Mouse (Mus musculus) limb, embryonic 14.5 days (tissue): ENCODE results near the gene Krt82. TPM values are rescaled to one million over a fixed set of nuclear protein-coding genes. Genes with fewer than 3 reads are reported as not detected.

ENCODE experiments used
- ATAC-seq: fragments of 200-750 bp; cut with Nextera tagmentation; 2 replicates; pipeline ENCODE4 v1.8.0; 2017; ENCODE audit warnings: low read depth, moderate number of reproducible peaks, moderate TSS enrichment; ENCODE audit not compliant: low FRiP score
- DNase-seq: peaks from one replicate; pipeline ENCODE4 v3.0.0-alpha.2; 2015; ENCODE audit warnings: low spot score
- H3K27ac ChIP-seq: fragments of 300-500 bp; sonication (generic); replicated peaks from 2 replicates; pipeline ENCODE4 v1.5.1; 2014; ENCODE audit warnings: low read depth, mild to moderate bottlenecking, low read length, moderate library complexity, mixed read lengths
- H3K27me3 ChIP-seq: fragments of 300-500 bp; sonication (generic); 2 replicates; pipeline ENCODE4 v1.6.1; 2014; ENCODE audit warnings: low read length, mixed read lengths; ENCODE audit not compliant: control insufficient read depth, insufficient read depth
- H3K36me3 ChIP-seq: fragments of 300-500 bp; sonication (generic); 2 replicates; pipeline ENCODE4 v1.6.1; 2014; ENCODE audit warnings: mild to moderate bottlenecking, low read length, moderate library complexity, mixed read lengths; ENCODE audit not compliant: control insufficient read depth, insufficient read depth
- H3K4me1 ChIP-seq: fragments of 300-500 bp; sonication (generic); 2 replicates; pipeline ENCODE4 v1.6.1; 2014; ENCODE audit warnings: antibody characterized with exemption, low read length, mixed read lengths; ENCODE audit not compliant: control insufficient read depth, insufficient read depth
- H3K4me2 ChIP-seq: fragments of 300-500 bp; sonication (generic); replicated peaks from 2 replicates; pipeline ENCODE4 v1.6.1; 2014; ENCODE audit warnings: low read depth, mild to moderate bottlenecking, low read length, moderate library complexity; ENCODE audit not compliant: severe bottlenecking
- H3K4me3 ChIP-seq: fragments of 300-500 bp; sonication (generic); replicated peaks from 2 replicates; pipeline ENCODE4 v1.5.1; 2014; ENCODE audit warnings: low read length
- H3K9ac ChIP-seq: fragments of 300-500 bp; sonication (generic); 2 replicates; pipeline ENCODE4 v1.6.1; 2014; ENCODE audit warnings: mild to moderate bottlenecking, low read depth, low read length, moderate library complexity; ENCODE audit not compliant: severe bottlenecking
- H3K9me3 ChIP-seq: fragments of 300-500 bp; sonication (generic); 2 replicates; pipeline ENCODE4 v1.6.1; 2016; ENCODE audit warnings: low read length; ENCODE audit not compliant: control insufficient read depth
- POLR2A ChIP-seq: fragments of 200-500 bp; IDR thresholded peaks from 2 replicates; pipeline ENCODE4 v1.8.0; 2012; ENCODE audit warnings: inconsistent platforms, mild to moderate bottlenecking, moderate library complexity, borderline replicate concordance; ENCODE audit not compliant: insufficient read depth, insufficient read length; ENCODE audit errors: extremely low read depth
- WGBS: fragments of 180-500 bp; shearing (Covaris S2); extraction: QIAGEN DNeasy Blood & Tissue Kit; methylation state at CpG from one replicate; pipeline ENCODE4 v1.1.7; 2014; 5-methylcytosine and 5-hydroxymethylcytosine counted together
- polyA plus RNA-seq, 2 experiments: library from polyadenylated mRNA; depleted of rRNA in 1 of 2; stranded (reverse) in 1 of 2; unstranded in 1 of 2; fragments of >200 nt; fragmentation: Nextera tagmentation in 1 of 2; extraction: Ambion mirVana in 1 of 2; gene quantifications; 2 replicates each; pipeline versions ENCODE4 v1.2.1 to v1.2.3; 2012 to 2014

The Krt82 gene
- polyA plus RNA-seq (2012; rRNA removed) = not detected in 2 replicates
- not detected in 2 replicates for polyA plus RNA-seq (2014; fragmentation: Nextera tagmentation; extraction: Ambion mirVana)

GRCm38 (mm10) chr15:101550567-101550966, at the start of gene Krt82:
Krt82 (minus strand) TSS chr15:101550667.
- peaks cover 6% of the 10 kb centered on the region; the same call in 1 of the 2 replicates for H3K27me3 ChIP-seq
- no peak within 1 kb of the TSS for H3K27ac ChIP-seq
- 60% methylated on average over 7 of the region's 7 CpGs for WGBS
- no peak within 1 kb of the TSS for H3K9ac ChIP-seq
- peaks cover 6% of the 10 kb centered on the region for H3K4me1 ChIP-seq
- DNase-seq (no peak), ATAC-seq (no peak)
- no peaks in the 10 kb centered on the region for H3K9me3 ChIP-seq
- no peaks in the 10 kb centered on the region for H3K36me3 ChIP-seq
- no peak within 1 kb of the TSS for H3K4me2 ChIP-seq
- TF ChIP-seq POLR2A = no peak
- H3K4me3 ChIP-seq = no peak within 1 kb of the TSS

- Histone ChIP-seq H3K4me1 (no peaks in the 10 kb centered on the region), H3K27me3 (no peaks in the 10 kb centered on the region), H3K9ac (no peak overlapping the region), H3K36me3 (no peaks in the 10 kb centered on the region), H3K27ac (no peak overlapping the region), H3K9me3 (no peaks in the 10 kb centered on the region), H3K4me2 (no peak overlapping the region), H3K4me3 (no peak overlapping the region)
- ATAC-seq (no peak), DNase-seq (no peak)
- no peak for TF ChIP-seq POLR2A
- 77% methylated on average over 6 of the region's 6 CpGs for WGBS
Measured at GRCm38 (mm10) chr15:101599123-101599522, 48.7 kb upstream of the Krt82 start.

DNA sequence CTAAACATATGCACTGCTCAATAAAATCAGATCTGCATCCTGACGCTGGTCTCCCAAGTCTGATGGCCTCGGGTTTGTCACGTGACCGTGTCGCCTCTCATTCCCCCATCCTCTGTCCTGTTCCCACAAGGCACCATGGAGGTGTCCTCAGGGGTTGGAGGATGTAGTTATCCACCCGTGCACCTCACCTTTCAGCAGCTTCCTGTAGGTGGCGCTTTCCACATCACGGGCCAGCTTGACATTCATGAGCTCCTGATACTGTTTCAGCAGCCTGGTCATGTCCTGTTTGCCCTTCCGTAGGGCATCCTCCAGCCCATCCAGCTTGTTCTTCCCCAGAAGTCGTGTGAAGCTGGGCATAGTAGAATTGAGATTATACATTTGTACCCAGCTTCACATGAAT, 37.7 kb upstream of the Krt82 start:
- ATAC-seq (no peak), DNase-seq (no peak)
- Histone ChIP-seq H3K36me3 (no peaks in the 10 kb centered on the region), H3K9me3 (no peaks in the 10 kb centered on the region), H3K4me1 (no peaks in the 10 kb centered on the region), H3K4me3 (no peak overlapping the region), H3K9ac (no peak overlapping the region), H3K27ac (no peak overlapping the region), H3K4me2 (no peak overlapping the region), H3K27me3 (no peaks in the 10 kb centered on the region)
- TF ChIP-seq POLR2A = no peak
- WGBS = 70% methylated on average over 10 of the region's 10 CpGs

DNA sequence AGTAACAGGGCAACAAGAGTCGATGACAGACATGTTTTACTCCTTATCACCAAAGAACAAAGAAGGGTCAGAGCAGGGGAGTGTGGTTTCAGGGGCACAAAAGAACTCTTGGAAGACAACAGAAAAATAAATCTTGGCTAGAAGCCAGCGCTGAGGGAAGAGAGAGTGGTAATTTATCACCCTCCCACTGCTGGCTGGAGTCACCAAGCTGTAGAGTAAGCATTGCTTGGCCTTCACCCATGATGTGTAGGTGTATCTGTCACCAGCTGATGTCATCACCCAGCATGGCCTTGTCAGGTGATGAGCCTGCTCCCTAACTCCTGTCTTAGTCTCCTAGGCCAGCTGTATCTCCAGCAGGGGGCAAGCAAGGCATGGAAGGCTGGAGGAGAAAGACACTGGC, 34.0 kb upstream of the Krt82 start:
- 46% methylated on average over 2 of the region's 2 CpGs for WGBS
- ATAC-seq = no peak
- H3K27ac ChIP-seq = no peak overlapping the region
- no peak overlapping the region for H3K4me2 ChIP-seq
- H3K4me1 ChIP-seq = no peaks in the 10 kb centered on the region
- no peaks in the 10 kb centered on the region for H3K9me3 ChIP-seq
- H3K9ac ChIP-seq = no peak overlapping the region
- H3K4me3 ChIP-seq = no peak overlapping the region
- TF ChIP-seq POLR2A = no peak
- no peaks in the 10 kb centered on the region for H3K36me3 ChIP-seq
- H3K27me3 ChIP-seq = no peaks in the 10 kb centered on the region
- DNase-seq = no peak

DNA sequence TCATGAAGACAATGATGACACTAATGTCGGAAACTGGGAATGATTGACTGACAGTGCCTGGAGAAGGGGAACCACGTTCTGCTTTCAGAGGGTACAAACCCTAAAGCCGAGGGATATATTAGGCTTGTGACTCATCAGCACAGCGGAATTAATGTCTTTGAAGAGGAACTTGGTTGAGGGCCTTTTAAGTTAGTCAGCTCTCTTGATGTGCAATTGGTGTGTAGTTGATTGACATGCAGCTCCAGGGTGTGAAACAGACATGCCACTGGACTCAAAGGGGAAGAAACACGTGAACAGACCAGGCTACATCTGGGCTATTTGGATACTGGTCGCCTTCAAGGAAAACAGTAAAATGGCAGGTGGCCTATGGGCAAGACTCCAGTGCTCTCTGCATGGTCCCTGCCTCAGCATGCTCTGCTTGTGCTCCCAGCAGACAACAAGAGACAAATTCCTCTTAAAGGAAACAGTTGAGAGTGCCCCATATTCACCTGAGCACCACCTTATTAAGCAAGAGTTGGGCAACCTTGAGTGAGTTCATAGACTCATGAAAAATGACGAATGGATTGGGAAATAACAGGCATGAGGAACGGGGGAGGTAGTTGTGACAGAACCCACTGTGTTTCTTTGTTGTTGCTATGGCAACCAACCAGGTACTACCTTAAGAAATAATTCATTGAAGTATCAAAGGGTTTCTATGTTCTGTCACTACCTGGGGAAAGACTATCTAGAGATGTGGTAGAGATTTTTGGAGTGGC, 32.9 kb upstream of the Krt82 start:
- Histone ChIP-seq H3K9me3 (no peaks in the 10 kb centered on the region), H3K4me3 (no peak overlapping the region), H3K4me1 (no peaks in the 10 kb centered on the region), H3K27me3 (no peaks in the 10 kb centered on the region), H3K4me2 (no peak overlapping the region), H3K36me3 (no peaks in the 10 kb centered on the region), H3K9ac (no peak overlapping the region), H3K27ac (no peak overlapping the region)
- DNase-seq = no peak
- ATAC-seq = no peak
- WGBS = 66% methylated on average over 8 of the region's 8 CpGs
- TF ChIP-seq POLR2A = no peak
